Comparison of ENCODE assay signal across 8 mouse cellular contexts in genomic region chr4:99828739-99829093, GRCm38 (mm10). TPM values are rescaled to one million over a fixed set of nuclear protein-coding genes. Genes with fewer than 3 reads are reported as not detected.
DNase-seq lines count a peak whose midpoint lies in the region; ATAC-seq and TF ChIP-seq lines count a peak whose summit lies in the region.

No protein-coding gene starts in this region.

- no peak for TF ChIP-seq CTCF in heart, adult 2 months (IDR thresholded peaks at IDR 0.05)
- no peak for TF ChIP-seq CTCF in C2C12 (IDR thresholded peaks at IDR 0.05; ENCODE audit: control insufficient read depth, insufficient read depth, insufficient read length)

- no peaks in the 10 kb centered on the region for H3K79me2 ChIP-seq in heart, adult 2 months (replicated peaks; ENCODE audit: control insufficient read depth, insufficient read depth, low read length)
- peaks cover 34% of the 10 kb centered on the region for H3K79me2 ChIP-seq in C2C12 (ENCODE audit: control insufficient read depth, insufficient read depth)

- peaks cover 2% of the 10 kb centered on the region; the same call in 1 of the 2 replicates for H3K36me3 ChIP-seq in heart, adult 2 months (ENCODE audit: control insufficient read depth, insufficient read depth, low read length)
- H3K36me3 ChIP-seq in C2C12 (ENCODE audit: control insufficient read depth, insufficient read depth), result peaks cover 7% of the 10 kb centered on the region
- no peaks in the 10 kb centered on the region for H3K36me3 ChIP-seq in forebrain, embryonic 15.5 days
- H3K36me3 ChIP-seq in liver, embryonic 15.5 days (replicated peaks), result no peaks in the 10 kb centered on the region

- no peaks in the 10 kb centered on the region for H3K4me1 ChIP-seq in heart, adult 2 months (ENCODE audit: control insufficient read depth, insufficient read depth, low read length)
- H3K4me1 ChIP-seq in forebrain, embryonic 15.5 days, result peaks cover 11% of the 10 kb centered on the region
- peaks cover 9% of the 10 kb centered on the region for H3K4me1 ChIP-seq in liver, embryonic 15.5 days (replicated peaks)

- H3ac ChIP-seq in C2C12 (ENCODE audit: control insufficient read depth, insufficient read length, low read depth), result no peak overlapping the region

- ATAC-seq in forebrain, embryonic 15.5 days (replicated peaks), result peak; percentile 60
- ATAC-seq in liver, embryonic 15.5 days (ENCODE audit: insufficient read depth), result peak; percentile 19; the same call in 1 of the 2 replicates

- H3K4me2 ChIP-seq in forebrain, embryonic 15.5 days (replicated peaks), result peak overlapping the region; percentile 68
- H3K4me2 ChIP-seq in liver, embryonic 15.5 days, result peak overlapping the region; percentile 84

- H3K27ac ChIP-seq in heart, adult 2 months, result peak overlapping the region; percentile 69
- H3K27ac ChIP-seq in forebrain, embryonic 15.5 days (replicated peaks), result peak overlapping the region; percentile 95
- peak overlapping the region; percentile 72; the same call in 1 of the 2 replicates for H3K27ac ChIP-seq in liver, embryonic 15.5 days (replicated peaks)

- peaks cover 15% of the 10 kb centered on the region for H3K79me3 ChIP-seq in C2C12 (ENCODE audit: low read depth)

- TF ChIP-seq EP300 in heart, adult 2 months (IDR thresholded peaks at IDR 0.05; ENCODE audit: insufficient read depth, low read depth, low read length), result no peak

- no peak for TF ChIP-seq POLR2A in heart, adult 2 months (IDR thresholded peaks at IDR 0.05; ENCODE audit: insufficient read depth, low read depth, low read length)

- no peaks in the 10 kb centered on the region for H3K27me3 ChIP-seq in heart, adult 2 months (ENCODE audit: control insufficient read depth, insufficient read depth, low read length)
- no peaks in the 10 kb centered on the region for H3K27me3 ChIP-seq in C2C12 (ENCODE audit: control insufficient read depth, insufficient read depth, insufficient read length)
- no peaks in the 10 kb centered on the region for H3K27me3 ChIP-seq in forebrain, embryonic 15.5 days
- no peaks in the 10 kb centered on the region for H3K27me3 ChIP-seq in liver, embryonic 15.5 days

- intact Hi-C loops in heart, adult 2 months (cut with DNase I), result no loop called here
- intact Hi-C loops in heart, postnatal 25 days (cut with DNase I), result no loop called here

- DNase-seq in heart, adult 2 months, result no peak
- DNase-seq in heart, postnatal 25 days (ENCODE audit: low spot score), result no peak
- no peak for DNase-seq in cerebellum, adult 11-12 months
- DNase-seq in layer of hippocampus, adult 9-10 months (ENCODE audit: low spot score), result no peak
- DNase-seq in layer of hippocampus, adult 8-10 months (ENCODE audit: low spot score in 2 of 2), result no peak

- 0% methylated on average over 7 of the region's 7 CpGs for WGBS in heart, adult 2 months
- WGBS in forebrain, embryonic 15.5 days, result under 1% methylated on average over 7 of the region's 7 CpGs
- WGBS in liver, embryonic 15.5 days (ENCODE audit: insufficient replicate concordance), result under 1% methylated on average over 7 of the region's 7 CpGs

- H3K9ac ChIP-seq in heart, adult 2 months (ENCODE audit: low read depth, low read length), result peak overlapping the region; percentile 65
- H3K9ac ChIP-seq in forebrain, embryonic 15.5 days (replicated peaks), result peak overlapping the region; percentile 87
- peak overlapping the region; percentile 66 for H3K9ac ChIP-seq in liver, embryonic 15.5 days

- H3K9me3 ChIP-seq in forebrain, embryonic 15.5 days, result no peaks in the 10 kb centered on the region
- H3K9me3 ChIP-seq in liver, embryonic 15.5 days (replicated peaks), result no peaks in the 10 kb centered on the region

- H3K4me3 ChIP-seq in heart, adult 2 months, result peak overlapping the region; percentile 73
- peak overlapping the region; percentile 77 for H3K4me3 ChIP-seq in C2C12 (ENCODE audit: insufficient read depth, poor library complexity, severe bottlenecking)
- peak overlapping the region; percentile 82 for H3K4me3 ChIP-seq in forebrain, embryonic 15.5 days
- H3K4me3 ChIP-seq in liver, embryonic 15.5 days (replicated peaks), result peak overlapping the region; percentile 81

TF ChIP-seq in C2C12, 6 proteins besides CTCF, POLR2A, EP300 and RAD21:
- TF ChIP-seq USF1 (IDR thresholded peaks at IDR 0.05; ENCODE audit: low read depth) (no peak), CEBPB (IDR thresholded peaks at IDR 0.05; ENCODE audit: low read depth) (no peak), MYOG (IDR thresholded peaks at IDR 0.05; ENCODE audit: control insufficient read depth, extremely low read depth, insufficient read length) (no peak), FOSL1 (IDR thresholded peaks at IDR 0.05; ENCODE audit: insufficient read depth, low read length, poor library complexity, severe bottlenecking) (no peak), MYOD1 (IDR thresholded peaks at IDR 0.05; ENCODE audit: control insufficient read depth, insufficient read length, low read depth) (no peak), MAX (IDR thresholded peaks at IDR 0.05) (no peak)

RNA-seq across cellular contexts. Expression of gene Efcab7, which starts 0.3 kb away (rescaled TPM):
- 1 to 10 TPM; 1.6 to 3.8 TPM for total RNA-seq in heart, adult 2 months (2021)
- 2.6 and 3.1 TPM in 2 replicates for polyA plus RNA-seq in heart, adult 2 months (2012; rRNA removed)
- 1 to 10 TPM; 1.7 to 3.1 TPM for total RNA-seq in heart, postnatal 25 days (2021)
- 15.2 TPM for polyA plus RNA-seq in C2C12 (2012; fragmentation: generic; extraction: Trizol)
- 20.8 and 22.5 TPM in 2 replicates for polyA plus RNA-seq in forebrain, embryonic 15.5 days (2015; fragmentation: Nextera tagmentation; extraction: Ambion mirVana)
- polyA plus RNA-seq in liver, embryonic 15.5 days (2015; fragmentation: Nextera tagmentation; extraction: Ambion mirVana), result 2.2 and 3.6 TPM in 2 replicates
- 10 to 100 TPM in 2 of 4 experiments, 1 to 10 TPM in 2; 8.7 to 12.0 (median 10.6) TPM for total RNA-seq in layer of hippocampus, adult 8-10 months (2022)
